Mouse (Mus musculus): ENCODE measurements around the gene Macrod1. TPM values are rescaled to one million over a fixed set of nuclear protein-coding genes. Genes with fewer than 3 reads are reported as not detected.

Macrod1 gene
- total and polyA plus RNA-seq, 2 experiments from 2014 or later: 4.8 to 6.7 TPM

- Histone ChIP-seq H3K9ac (replicated peaks; ENCODE audit: low read length) (peak overlapping the region; percentile 19; the same call in 1 of the 2 replicates), H3K36me3 (ENCODE audit: insufficient read depth, low read length) (no peaks in the 10 kb centered on the region), H3K9me3 (ENCODE audit: low read length) (no peaks in the 10 kb centered on the region), H3K27ac (no peak overlapping the region), H3K4me1 (ENCODE audit: insufficient read depth, low read length) (peaks cover 11% of the 10 kb centered on the region), H3K27me3 (ENCODE audit: insufficient read depth, low read length) (no peaks in the 10 kb centered on the region), H3K4me2 (ENCODE audit: low read depth, low read length) (0 out of 2 replicates have a peak overlapping the region, but pooled peaks have one; percentile 13), H3K4me3 (ENCODE audit: low read length) (no peak overlapping the region)
- 28% methylated on average over 19 of the region's 19 CpGs for WGBS
- TF ChIP-seq CTCF (IDR thresholded peaks at IDR 0.05; ENCODE audit: low read depth): peak; percentile 55
- no peak; the same call in 1 of the 2 replicates for ATAC-seq
- DNase-seq (ENCODE audit: low spot score): peak; percentile 58
These were observed 47.4 kb downstream of the Macrod1 start for GRCm38 (mm10) chr19:7103993-7104401.

GRCm38 (mm10) chr19:7105544-7105943 is 48.9 kb downstream of the Macrod1 start, which contains the start of gene Flrt1:
Gene Flrt1, minus strand, starts transcription at chr19:7105729.
- no peak for TF ChIP-seq CTCF (IDR thresholded peaks at IDR 0.05; ENCODE audit: low read depth)
- Histone ChIP-seq H3K36me3 (ENCODE audit: insufficient read depth, low read length) (no peaks in the 10 kb centered on the region), H3K9me3 (ENCODE audit: low read length) (no peaks in the 10 kb centered on the region), H3K9ac (replicated peaks; ENCODE audit: low read length) (no peak within 1 kb of the TSS; the same call in 1 of the 2 replicates), H3K4me3 (ENCODE audit: low read length) (no peak within 1 kb of the TSS), H3K27me3 (ENCODE audit: insufficient read depth, low read length) (no peaks in the 10 kb centered on the region), H3K4me1 (ENCODE audit: insufficient read depth, low read length) (peaks cover 14% of the 10 kb centered on the region), H3K4me2 (ENCODE audit: low read depth, low read length) (no peak within 1 kb of the TSS), H3K27ac (no peak within 1 kb of the TSS)
- 44% methylated on average over 9 of the region's 9 CpGs for WGBS
- ATAC-seq: no peak
- DNase-seq (ENCODE audit: low spot score): no peak

GRCm38 (mm10) chr19:7106566-7106965 is 50.0 kb downstream of the Macrod1 start:
- no peak for DNase-seq (ENCODE audit: low spot score)
- no peaks in the 10 kb centered on the region for H3K36me3 ChIP-seq (ENCODE audit: insufficient read depth, low read length)
- peaks cover 19% of the 10 kb centered on the region for H3K4me1 ChIP-seq (ENCODE audit: insufficient read depth, low read length)
- no peak overlapping the region for H3K9ac ChIP-seq (replicated peaks; ENCODE audit: low read length)
- no peak overlapping the region for H3K4me3 ChIP-seq (ENCODE audit: low read length)
- no peak for TF ChIP-seq CTCF (IDR thresholded peaks at IDR 0.05; ENCODE audit: low read depth)
- no peak for ATAC-seq
- no peak overlapping the region for H3K4me2 ChIP-seq (ENCODE audit: low read depth, low read length)
- no peak overlapping the region for H3K27ac ChIP-seq
- 93% methylated on average over 2 of the region's 2 CpGs for WGBS
- H3K9me3 ChIP-seq (ENCODE audit: low read length): no peaks in the 10 kb centered on the region
- no peaks in the 10 kb centered on the region for H3K27me3 ChIP-seq (ENCODE audit: insufficient read depth, low read length)

GRCm38 (mm10) chr19:7107174-7107573 is 50.6 kb downstream of the Macrod1 start:
- Histone ChIP-seq H3K9ac (replicated peaks; ENCODE audit: low read length) (no peak overlapping the region), H3K9me3 (ENCODE audit: low read length) (no peaks in the 10 kb centered on the region), H3K36me3 (ENCODE audit: insufficient read depth, low read length) (no peaks in the 10 kb centered on the region), H3K4me3 (ENCODE audit: low read length) (no peak overlapping the region), H3K4me2 (ENCODE audit: low read depth, low read length) (no peak overlapping the region), H3K4me1 (ENCODE audit: insufficient read depth, low read length) (peaks cover 19% of the 10 kb centered on the region), H3K27ac (no peak overlapping the region), H3K27me3 (ENCODE audit: insufficient read depth, low read length) (no peaks in the 10 kb centered on the region)
- 81% methylated on average over 4 of the region's 4 CpGs for WGBS
- ATAC-seq (no peak), DNase-seq (ENCODE audit: low spot score) (no peak)
- no peak for TF ChIP-seq CTCF (IDR thresholded peaks at IDR 0.05; ENCODE audit: low read depth)

- 48% methylated on average over 6 of the region's 6 CpGs for WGBS
- H3K9ac ChIP-seq (replicated peaks; ENCODE audit: low read length): no peak overlapping the region
- H3K36me3 ChIP-seq (ENCODE audit: insufficient read depth, low read length): no peaks in the 10 kb centered on the region
- TF ChIP-seq CTCF (IDR thresholded peaks at IDR 0.05; ENCODE audit: low read depth): peak; percentile 63
- H3K4me1 ChIP-seq (ENCODE audit: insufficient read depth, low read length): peaks cover 24% of the 10 kb centered on the region
- no peak overlapping the region for H3K4me2 ChIP-seq (ENCODE audit: low read depth, low read length)
- H3K27ac ChIP-seq: no peak overlapping the region
- DNase-seq (ENCODE audit: low spot score) (peak; percentile 61), ATAC-seq (no peak)
- no peaks in the 10 kb centered on the region for H3K27me3 ChIP-seq (ENCODE audit: insufficient read depth, low read length)
- no peaks in the 10 kb centered on the region for H3K9me3 ChIP-seq (ENCODE audit: low read length)
- H3K4me3 ChIP-seq (ENCODE audit: low read length): no peak overlapping the region
These were observed 51.7 kb downstream of the Macrod1 start for GRCm38 (mm10) chr19:7108114-7108905.

GRCm38 (mm10) chr19:7110097-7110496 is 53.5 kb downstream of the Macrod1 start:
- H3K36me3 ChIP-seq (ENCODE audit: insufficient read depth, low read length): no peaks in the 10 kb centered on the region
- no peak overlapping the region for H3K4me3 ChIP-seq (ENCODE audit: low read length)
- H3K9ac ChIP-seq (replicated peaks; ENCODE audit: low read length): no peak overlapping the region
- no peaks in the 10 kb centered on the region for H3K27me3 ChIP-seq (ENCODE audit: insufficient read depth, low read length)
- H3K4me2 ChIP-seq (ENCODE audit: low read depth, low read length): no peak overlapping the region
- no peak for DNase-seq (ENCODE audit: low spot score)
- no peak overlapping the region for H3K27ac ChIP-seq
- peaks cover 26% of the 10 kb centered on the region for H3K4me1 ChIP-seq (ENCODE audit: insufficient read depth, low read length)
- WGBS: 37% methylated on average over 5 of the region's 5 CpGs
- no peak for ATAC-seq
- TF ChIP-seq CTCF (IDR thresholded peaks at IDR 0.05; ENCODE audit: low read depth): no peak
- no peaks in the 10 kb centered on the region for H3K9me3 ChIP-seq (ENCODE audit: low read length)

GRCm38 (mm10) chr19:7110875-7111274 is 54.3 kb downstream of the Macrod1 start:
- Histone ChIP-seq H3K4me2 (ENCODE audit: low read depth, low read length) (no peak overlapping the region), H3K4me1 (ENCODE audit: insufficient read depth, low read length) (peaks cover 21% of the 10 kb centered on the region), H3K9ac (replicated peaks; ENCODE audit: low read length) (no peak overlapping the region), H3K27me3 (ENCODE audit: insufficient read depth, low read length) (no peaks in the 10 kb centered on the region), H3K36me3 (ENCODE audit: insufficient read depth, low read length) (no peaks in the 10 kb centered on the region), H3K27ac (no peak overlapping the region), H3K4me3 (ENCODE audit: low read length) (no peak overlapping the region), H3K9me3 (ENCODE audit: low read length) (no peaks in the 10 kb centered on the region)
- no peak for TF ChIP-seq CTCF (IDR thresholded peaks at IDR 0.05; ENCODE audit: low read depth)
- ATAC-seq (no peak), DNase-seq (ENCODE audit: low spot score) (no peak)
- 48% methylated on average over 6 of the region's 6 CpGs for WGBS
